Mouse (Mus musculus): ENCODE data around the gene Aldh3a2.
A peak's percentile ranks its signal among the peaks of the same experiment; 100 is the strongest.

Aldh3a2 gene

GRCm38 (mm10) chr11:61274421-61274820 lies 7.2 kb upstream of the Aldh3a2 start:
- no peak for ATAC-seq (ENCODE audit: insufficient number of reproducible peaks, low FRiP score, low TSS enrichment)

- no peak for ATAC-seq (ENCODE audit: insufficient number of reproducible peaks, low FRiP score, low TSS enrichment)
Observed at GRCm38 (mm10) chr11:61273928-61274327, 6.7 kb upstream of the Aldh3a2 start.

GRCm38 (mm10) chr11:61271612-61272011 lies 4.3 kb upstream of the Aldh3a2 start:
- ATAC-seq (ENCODE audit: insufficient number of reproducible peaks, low FRiP score, low TSS enrichment) = no peak

GRCm38 (mm10) chr11:61270406-61270805 lies 3.1 kb upstream of the Aldh3a2 start:
- ATAC-seq (ENCODE audit: insufficient number of reproducible peaks, low FRiP score, low TSS enrichment) = no peak

GRCm38 (mm10) chr11:61268626-61269349 lies 1.5 kb upstream of the Aldh3a2 start:
- ATAC-seq (ENCODE audit: insufficient number of reproducible peaks, low FRiP score, low TSS enrichment) = no peak

- no peak for ATAC-seq (ENCODE audit: insufficient number of reproducible peaks, low FRiP score, low TSS enrichment)
Observed at GRCm38 (mm10) chr11:61263841-61264240, 3.4 kb downstream of the Aldh3a2 start.

GRCm38 (mm10) chr11:61262516-61262915 lies 4.7 kb downstream of the Aldh3a2 start:
- no peak for ATAC-seq (ENCODE audit: insufficient number of reproducible peaks, low FRiP score, low TSS enrichment)

- no peak for ATAC-seq (ENCODE audit: insufficient number of reproducible peaks, low FRiP score, low TSS enrichment)
Observed at GRCm38 (mm10) chr11:61259106-61259505, 8.2 kb downstream of the Aldh3a2 start.

- ATAC-seq (ENCODE audit: insufficient number of reproducible peaks, low FRiP score, low TSS enrichment) = no peak
Observed at GRCm38 (mm10) chr11:61252807-61253206, 14.5 kb downstream of the Aldh3a2 start.

- no peak for ATAC-seq (ENCODE audit: insufficient number of reproducible peaks, low FRiP score, low TSS enrichment)
Observed at GRCm38 (mm10) chr11:61251741-61252140, 15.5 kb downstream of the Aldh3a2 start.

GRCm38 (mm10) chr11:61244406-61244805 lies 22.9 kb downstream of the Aldh3a2 start:
- no peak for ATAC-seq (ENCODE audit: insufficient number of reproducible peaks, low FRiP score, low TSS enrichment)

- no peak for ATAC-seq (ENCODE audit: insufficient number of reproducible peaks, low FRiP score, low TSS enrichment)
Observed at GRCm38 (mm10) chr11:61236015-61236414, 31.2 kb downstream of the Aldh3a2 start.

- no peak for ATAC-seq (ENCODE audit: insufficient number of reproducible peaks, low FRiP score, low TSS enrichment)
Observed at GRCm38 (mm10) chr11:61234174-61234573, 33.1 kb downstream of the Aldh3a2 start.

GRCm38 (mm10) chr11:61231329-61231728 lies 35.9 kb downstream of the Aldh3a2 start:
- ATAC-seq (ENCODE audit: insufficient number of reproducible peaks, low FRiP score, low TSS enrichment) = no peak

GRCm38 (mm10) chr11:61228406-61228805 lies 38.9 kb downstream of the Aldh3a2 start:
- no peak for ATAC-seq (ENCODE audit: insufficient number of reproducible peaks, low FRiP score, low TSS enrichment)

GRCm38 (mm10) chr11:61227816-61228215 lies 39.4 kb downstream of the Aldh3a2 start:
- ATAC-seq (ENCODE audit: insufficient number of reproducible peaks, low FRiP score, low TSS enrichment) = peak; percentile 70

- peak; percentile 87 for ATAC-seq (ENCODE audit: insufficient number of reproducible peaks, low FRiP score, low TSS enrichment)
Observed at GRCm38 (mm10) chr11:61225941-61226412, 41.3 kb downstream of the Aldh3a2 start.

GRCm38 (mm10) chr11:61225511-61225910 lies 41.8 kb downstream of the Aldh3a2 start:
- no peak for ATAC-seq (ENCODE audit: insufficient number of reproducible peaks, low FRiP score, low TSS enrichment)

GRCm38 (mm10) chr11:61224907-61225306 lies 42.4 kb downstream of the Aldh3a2 start:
- ATAC-seq (ENCODE audit: insufficient number of reproducible peaks, low FRiP score, low TSS enrichment) = no peak

GRCm38 (mm10) chr11:61224234-61224744 lies 43.0 kb downstream of the Aldh3a2 start:
- no peak for ATAC-seq (ENCODE audit: insufficient number of reproducible peaks, low FRiP score, low TSS enrichment)

GRCm38 (mm10) chr11:61222971-61223745 lies 44.1 kb downstream of the Aldh3a2 start:
- no peak for ATAC-seq (ENCODE audit: insufficient number of reproducible peaks, low FRiP score, low TSS enrichment)
